Mouse (Mus musculus) liver, embryonic 13.5 days (tissue): ENCODE results near the gene Ybx2. TPM values are rescaled to one million over a fixed set of nuclear protein-coding genes. Genes with fewer than 3 reads are reported as not detected.

Experiments
- ATAC-seq: fragments of 200-750 bp; cut with Nextera tagmentation; 2 replicates; pipeline ENCODE4 v1.8.0; 2017; ENCODE audit warnings: low read depth, mild to moderate bottlenecking, moderate number of reproducible peaks, moderate library complexity
- DNase-seq: peaks from one replicate; pipeline ENCODE4 v3.0.0; 2022
- H3K27ac ChIP-seq: fragments of 300-500 bp; sonication (generic); 2 replicates; pipeline ENCODE4 v1.5.1; 2015; ENCODE audit warnings: moderate library complexity, mild to moderate bottlenecking, inconsistent platforms
- H3K27me3 ChIP-seq: fragments of 300-500 bp; sonication (generic); 2 replicates; pipeline ENCODE4 v1.6.1; 2015; ENCODE audit warnings: mild to moderate bottlenecking, inconsistent platforms
- H3K36me3 ChIP-seq: fragments of 300-500 bp; sonication (generic); 2 replicates; pipeline ENCODE4 v1.6.1; 2015; ENCODE audit warnings: mild to moderate bottlenecking, inconsistent platforms
- H3K4me1 ChIP-seq: fragments of 300-500 bp; sonication (generic); replicated peaks from 2 replicates; pipeline ENCODE4 v1.6.1; 2015; ENCODE audit warnings: inconsistent platforms
- H3K4me2 ChIP-seq: fragments of 300-500 bp; sonication (generic); 2 replicates; pipeline ENCODE4 v1.6.1; 2015; ENCODE audit warnings: inconsistent platforms, mild to moderate bottlenecking, moderate library complexity
- H3K4me3 ChIP-seq: fragments of 300-500 bp; sonication (generic); replicated peaks from 2 replicates; pipeline ENCODE4 v1.5.1; 2015; ENCODE audit warnings: mild to moderate bottlenecking, inconsistent platforms
- H3K9ac ChIP-seq: fragments of 300-500 bp; sonication (generic); 2 replicates; pipeline ENCODE4 v1.6.1; 2015; ENCODE audit warnings: mild to moderate bottlenecking, inconsistent platforms
- H3K9me3 ChIP-seq: fragments of 300-500 bp; sonication (generic); replicated peaks from 2 replicates; pipeline ENCODE4 v1.6.1; 2016; ENCODE audit warnings: inconsistent platforms
- WGBS: fragments of 180-500 bp; shearing (Covaris S2); methylation state at CpG from one replicate; pipeline ENCODE4 v1.1.7; 2015; ENCODE audit not compliant: insufficient replicate concordance; 5-methylcytosine and 5-hydroxymethylcytosine counted together
- microRNA-seq: library from miRNA; unstranded; fragments of <30 nt; microRNA quantifications from one replicate; pipeline ENCODE4, GENCODE M21; 2016
- polyA plus RNA-seq: library from polyadenylated mRNA; unstranded; fragments of >200 nt; fragmentation: Nextera tagmentation; extraction: Ambion mirVana; gene quantifications from 2 replicates; pipeline ENCODE4 v1.2.1, GENCODE M21; 2015

Ybx2 gene
- polyA plus RNA-seq, 1 experiment from 2014 or later: 0.30 TPM

DNA sequence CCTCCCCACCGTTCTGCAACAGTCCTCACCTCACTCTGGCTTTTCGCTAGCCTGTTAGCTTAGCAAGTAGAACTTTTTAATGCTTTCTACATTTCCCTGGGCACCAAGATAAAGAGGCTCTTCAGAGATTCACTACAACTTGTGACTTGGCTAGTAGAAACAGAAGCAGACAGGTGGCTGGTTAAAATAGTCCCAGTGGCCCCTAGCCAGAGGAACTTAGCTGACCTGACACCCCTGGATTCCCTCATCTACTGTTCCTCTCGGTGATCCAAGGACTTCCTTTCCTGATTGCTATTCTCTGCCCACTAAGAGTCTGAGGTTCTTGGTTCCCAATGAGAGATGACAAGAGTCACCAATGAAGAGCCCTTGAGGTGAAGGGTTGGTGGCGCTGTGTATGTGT lies 47.8 kb downstream of the Ybx2 start:
- no peak for DNase-seq
- H3K27me3 ChIP-seq: no peaks in the 10 kb centered on the region
- peaks cover 34% of the 10 kb centered on the region for H3K4me1 ChIP-seq
- WGBS: 83% methylated on average over 4 of the region's 4 CpGs
- H3K9me3 ChIP-seq: no peaks in the 10 kb centered on the region
- peak overlapping the region; percentile 99 for H3K9ac ChIP-seq
- peak overlapping the region; percentile 95 for H3K4me2 ChIP-seq
- peak overlapping the region; percentile 98 for H3K27ac ChIP-seq
- peak overlapping the region; percentile 99 for H3K4me3 ChIP-seq
- H3K36me3 ChIP-seq: peaks cover 59% of the 10 kb centered on the region
- ATAC-seq: no peak

DNA sequence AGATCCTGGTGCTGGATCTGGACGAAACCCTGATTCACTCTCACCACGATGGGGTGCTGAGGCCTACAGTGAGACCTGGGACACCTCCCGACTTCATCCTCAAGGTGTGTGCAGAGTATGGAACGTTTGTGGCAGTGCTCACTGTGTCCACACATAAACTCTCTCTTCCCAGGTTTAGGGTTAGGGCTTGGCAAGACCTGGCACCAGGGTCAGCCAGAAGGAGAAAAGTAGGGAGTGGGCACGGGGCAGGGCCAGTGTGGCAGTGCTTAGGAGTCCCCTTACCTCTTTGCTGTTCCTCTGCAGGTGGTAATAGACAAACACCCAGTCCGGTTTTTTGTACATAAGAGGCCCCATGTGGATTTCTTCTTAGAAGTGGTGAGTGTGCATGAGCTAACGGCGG lies 48.8 kb downstream of the Ybx2 start:
- ATAC-seq (no peak), DNase-seq (no peak)
- no peak overlapping the region for H3K27ac ChIP-seq
- H3K9ac ChIP-seq: no peak overlapping the region
- peaks cover 25% of the 10 kb centered on the region for H3K4me1 ChIP-seq
- no peak overlapping the region for H3K4me2 ChIP-seq
- peaks cover 64% of the 10 kb centered on the region for H3K36me3 ChIP-seq
- no peaks in the 10 kb centered on the region for H3K9me3 ChIP-seq
- H3K27me3 ChIP-seq: no peaks in the 10 kb centered on the region
- no peak overlapping the region for H3K4me3 ChIP-seq
- WGBS: 89% methylated on average over 8 of the region's 8 CpGs

DNA sequence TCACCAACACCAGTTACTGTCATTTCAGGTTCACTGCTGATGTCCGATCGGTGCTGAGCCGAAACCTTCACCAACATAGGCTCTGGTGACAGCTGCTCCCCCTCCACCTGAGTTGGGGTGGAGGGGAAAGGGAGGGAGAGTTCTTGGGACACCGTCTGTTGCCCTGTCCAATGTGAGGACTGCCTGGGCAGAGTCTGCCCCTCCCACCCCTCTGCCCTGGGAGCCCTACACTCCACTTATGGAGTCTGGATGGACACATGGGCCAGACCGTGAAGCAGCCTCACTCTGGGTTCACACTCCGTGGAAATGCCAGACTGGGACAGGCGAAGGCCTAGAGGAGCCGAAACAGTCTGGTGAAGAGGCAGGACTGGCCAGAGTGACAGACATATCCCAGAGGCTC lies 54.4 kb downstream of the Ybx2 start:
- Histone ChIP-seq H3K9me3 (no peaks in the 10 kb centered on the region), H3K27me3 (no peaks in the 10 kb centered on the region), H3K36me3 (peaks cover 70% of the 10 kb centered on the region), H3K4me1 (peaks cover 33% of the 10 kb centered on the region), H3K27ac (peak overlapping the region; percentile 98), H3K4me3 (no peak overlapping the region), H3K9ac (peak overlapping the region; percentile 67; the same call in 1 of the 2 replicates), H3K4me2 (peak overlapping the region; percentile 78)
- no peak for ATAC-seq
- DNase-seq: no peak
- WGBS: 86% methylated on average over 8 of the region's 8 CpGs

Small RNAs within 50 kb of the gene (microRNA-seq; reads per million reads assigned to microRNA genes)
- 1.5 reads per million for gene Gm44349

Other genes with a start within 250 kb of the Ybx2 start
- gene Tnfsf12, start 239.9 kb upstream of the Ybx2 start, polyA plus RNA-seq: 2.1 and 2.6 TPM in 2 replicates
- 1.1 and 1.4 TPM in 2 replicates for gene Tnfsfm13, start 239.7 kb upstream of the Ybx2 start, polyA plus RNA-seq
- 9.6 and 10.8 TPM in 2 replicates for gene Polr2a, start 177.2 kb upstream of the Ybx2 start, polyA plus RNA-seq
- gene Slc35g3, start 173.8 kb upstream of the Ybx2 start, polyA plus RNA-seq: not detected in 2 replicates
- gene Zbtb4, start 169.9 kb upstream of the Ybx2 start, polyA plus RNA-seq: 0.38 and 0.43 TPM in 2 replicates
- gene Chrnb1, start 139.9 kb upstream of the Ybx2 start, polyA plus RNA-seq: 0.43 and 0.59 TPM in 2 replicates
- gene Fgf11, start 133.9 kb upstream of the Ybx2 start, polyA plus RNA-seq: 0.07 and 0.20 TPM in 2 replicates
- 0.46 and 0.50 TPM in 2 replicates for gene Tmem102, start 130.2 kb upstream of the Ybx2 start, polyA plus RNA-seq
- gene Gm39566, start 120.5 kb upstream of the Ybx2 start, polyA plus RNA-seq: not detected in 2 replicates
- not detected in 2 replicates for gene Spem2, start 117.3 kb upstream of the Ybx2 start, polyA plus RNA-seq
- gene Spem1, start 113.6 kb upstream of the Ybx2 start, polyA plus RNA-seq: not detected in 2 replicates
- 0.68 and 0.75 TPM in 2 replicates for gene Nlgn2, start 98.0 kb upstream of the Ybx2 start, polyA plus RNA-seq
- 321 and 345 TPM in 2 replicates for gene Tmem256, start 97.3 kb upstream of the Ybx2 start, polyA plus RNA-seq
- gene Plscr3, start 89.4 kb upstream of the Ybx2 start, polyA plus RNA-seq: 28.0 and 29.9 TPM in 2 replicates
- 0.76 and 1.5 TPM in 2 replicates for gene Tnk1, start 77.1 kb upstream of the Ybx2 start, polyA plus RNA-seq
- not detected in 2 replicates for gene Tmem95, start 57.8 kb upstream of the Ybx2 start, polyA plus RNA-seq
- gene Kctd11, start 54.4 kb upstream of the Ybx2 start, polyA plus RNA-seq: 0.89 and 1.3 TPM in 2 replicates
- gene Acap1, start 40.3 kb upstream of the Ybx2 start, polyA plus RNA-seq: 4.4 and 4.9 TPM in 2 replicates
- gene 2810408A11Rik, start 34.8 kb upstream of the Ybx2 start, polyA plus RNA-seq: 0.89 and 1.0 TPM in 2 replicates
- 2.3 and 2.8 TPM in 2 replicates for gene Neurl4, start 34.7 kb upstream of the Ybx2 start, polyA plus RNA-seq
- 107 and 116 TPM in 2 replicates for gene Gps2, start 21.9 kb upstream of the Ybx2 start, polyA plus RNA-seq
- gene Eif5a, start 13.8 kb upstream of the Ybx2 start, polyA plus RNA-seq: 1,847 and 1,941 TPM in 2 replicates
- 14.2 TPM in 2 replicates for gene Slc2a4, start 12.4 kb downstream of the Ybx2 start, polyA plus RNA-seq
- 2.4 and 4.2 TPM in 2 replicates for gene Cldn7, start 29.0 kb downstream of the Ybx2 start, polyA plus RNA-seq
- 8.7 and 10.1 TPM in 2 replicates for gene Ctdnep1, start 45.4 kb downstream of the Ybx2 start, polyA plus RNA-seq
- 84.9 and 86.9 TPM in 2 replicates for gene Elp5, start 46.7 kb downstream of the Ybx2 start, polyA plus RNA-seq
- gene Gabarap, start 55.3 kb downstream of the Ybx2 start, polyA plus RNA-seq: 259 and 294 TPM in 2 replicates
- 29.8 and 32.7 TPM in 2 replicates for gene Phf23, start 60.0 kb downstream of the Ybx2 start, polyA plus RNA-seq
- gene Dvl2, start 64.8 kb downstream of the Ybx2 start, polyA plus RNA-seq: 6.4 and 7.4 TPM in 2 replicates
- gene Acadvl, start 79.6 kb downstream of the Ybx2 start, polyA plus RNA-seq: 83.7 and 87.2 TPM in 2 replicates
- gene Dlg4, start 81.1 kb downstream of the Ybx2 start, polyA plus RNA-seq: 1.1 and 1.2 TPM in 2 replicates
- gene Asgr1, start 118.3 kb downstream of the Ybx2 start, polyA plus RNA-seq: 1.4 and 1.8 TPM in 2 replicates
- 5.2 and 5.7 TPM in 2 replicates for gene Asgr2, start 156.8 kb downstream of the Ybx2 start, polyA plus RNA-seq
- 1.2 and 1.3 TPM in 2 replicates for gene Mgl2, start 194.5 kb downstream of the Ybx2 start, polyA plus RNA-seq
- 0.27 and 0.32 TPM in 2 replicates for gene Clec10a, start 220.4 kb downstream of the Ybx2 start, polyA plus RNA-seq